Mouse (Mus musculus) heart, embryonic 12.5 days (tissue): ENCODE measurements around the gene Tspan9. TPM values are rescaled to one million over a fixed set of nuclear protein-coding genes. Genes with fewer than 3 reads are reported as not detected.

Experiments
- ATAC-seq: fragments of 200-750 bp; cut with Nextera tagmentation; 2 replicates; pipeline ENCODE4 v1.8.0; 2017; ENCODE audit warnings: moderate TSS enrichment, moderate library complexity; ENCODE audit not compliant: insufficient number of reproducible peaks, low FRiP score
- H3K27ac ChIP-seq: fragments of 300-500 bp; sonication (generic); 2 replicates; pipeline ENCODE4 v1.5.1; 2016; ENCODE audit warnings: mild to moderate bottlenecking, moderate library complexity; ENCODE audit not compliant: poor library complexity, severe bottlenecking
- H3K27me3 ChIP-seq: fragments of 300-500 bp; sonication (generic); replicated peaks from 2 replicates; pipeline ENCODE4 v1.6.1; 2016; ENCODE audit warnings: mild to moderate bottlenecking, moderate library complexity
- H3K36me3 ChIP-seq: fragments of 300-500 bp; sonication (generic); 2 replicates; pipeline ENCODE4 v1.6.1; 2016; ENCODE audit warnings: mild to moderate bottlenecking, moderate library complexity
- H3K4me1 ChIP-seq: fragments of 300-500 bp; sonication (generic); replicated peaks from 2 replicates; pipeline ENCODE4 v1.6.1; 2016; ENCODE audit warnings: mild to moderate bottlenecking
- H3K4me2 ChIP-seq: fragments of 300-500 bp; sonication (generic); 2 replicates; pipeline ENCODE4 v1.6.1; 2016; ENCODE audit warnings: mild to moderate bottlenecking, moderate library complexity
- H3K4me3 ChIP-seq: fragments of 300-500 bp; sonication (generic); 2 replicates; pipeline ENCODE4 v1.5.1; 2016; ENCODE audit warnings: mild to moderate bottlenecking
- H3K9ac ChIP-seq: fragments of 300-500 bp; sonication (generic); 2 replicates; pipeline ENCODE4 v1.6.1; 2016; ENCODE audit warnings: mild to moderate bottlenecking, moderate library complexity
- H3K9me3 ChIP-seq: fragments of 300-500 bp; sonication (generic); replicated peaks from 2 replicates; pipeline ENCODE4 v1.6.1; 2016; ENCODE audit warnings: mild to moderate bottlenecking, moderate library complexity
- WGBS: fragments of 180-500 bp; shearing (Covaris S2); methylation state at CpG from one replicate; pipeline ENCODE4 v1.1.7; 2016; 5-methylcytosine and 5-hydroxymethylcytosine counted together
- polyA plus RNA-seq: library from polyadenylated mRNA; unstranded; fragments of >200 nt; fragmentation: Nextera tagmentation; extraction: Ambion mirVana; gene quantifications from 2 replicates; pipeline ENCODE4 v1.2.1, GENCODE M21; 2016

Gene Tspan9
- polyA plus RNA-seq, 1 experiment from 2014 or later = 172 TPM

- ATAC-seq = peak; percentile 87
- WGBS = 24% methylated on average over 6 of the region's 6 CpGs
- Histone ChIP-seq H3K9ac (0 out of 2 replicates have a peak overlapping the region, but pooled peaks have one; percentile 23), H3K4me1 (peaks cover 71% of the 10 kb centered on the region), H3K9me3 (no peaks in the 10 kb centered on the region), H3K36me3 (no peaks in the 10 kb centered on the region), H3K27ac (peak overlapping the region; percentile 87), H3K4me2 (no peak overlapping the region), H3K4me3 (no peak overlapping the region), H3K27me3 (no peaks in the 10 kb centered on the region)
These were observed 40.9 kb downstream of the Tspan9 start for GRCm38 (mm10) chr6:128102296-128102999.

GRCm38 (mm10) chr6:128099871-128100270 lies 43.5 kb downstream of the Tspan9 start:
- no peaks in the 10 kb centered on the region for H3K9me3 ChIP-seq
- no peaks in the 10 kb centered on the region for H3K36me3 ChIP-seq
- no peak overlapping the region for H3K4me3 ChIP-seq
- H3K27ac ChIP-seq = no peak overlapping the region
- 82% methylated on average over 5 of the region's 5 CpGs for WGBS
- no peak overlapping the region for H3K9ac ChIP-seq
- H3K4me1 ChIP-seq = peaks cover 65% of the 10 kb centered on the region
- H3K27me3 ChIP-seq = no peaks in the 10 kb centered on the region
- no peak overlapping the region for H3K4me2 ChIP-seq
- no peak for ATAC-seq

GRCm38 (mm10) chr6:128099190-128099589 lies 44.2 kb downstream of the Tspan9 start:
- WGBS = 55% methylated on average over 9 of the region's 9 CpGs
- no peak for ATAC-seq
- peak overlapping the region; percentile 49 for H3K27ac ChIP-seq
- no peak overlapping the region for H3K4me2 ChIP-seq
- H3K4me3 ChIP-seq = no peak overlapping the region
- no peaks in the 10 kb centered on the region for H3K9me3 ChIP-seq
- no peaks in the 10 kb centered on the region for H3K27me3 ChIP-seq
- H3K4me1 ChIP-seq = peaks cover 63% of the 10 kb centered on the region
- no peak overlapping the region for H3K9ac ChIP-seq
- H3K36me3 ChIP-seq = no peaks in the 10 kb centered on the region

- Histone ChIP-seq H3K9ac (no peak overlapping the region; the same call in 1 of the 2 replicates), H3K4me1 (peaks cover 66% of the 10 kb centered on the region), H3K27me3 (no peaks in the 10 kb centered on the region), H3K27ac (no peak overlapping the region), H3K4me3 (no peak overlapping the region), H3K4me2 (no peak overlapping the region), H3K36me3 (no peaks in the 10 kb centered on the region), H3K9me3 (no peaks in the 10 kb centered on the region)
- 78% methylated on average over 7 of the region's 7 CpGs for WGBS
- ATAC-seq = no peak
These were observed 46.9 kb downstream of the Tspan9 start for GRCm38 (mm10) chr6:128096521-128096920.

GRCm38 (mm10) chr6:128095906-128096305 lies 47.5 kb downstream of the Tspan9 start:
- no peak overlapping the region for H3K27ac ChIP-seq
- no peaks in the 10 kb centered on the region for H3K36me3 ChIP-seq
- H3K27me3 ChIP-seq = no peaks in the 10 kb centered on the region
- peaks cover 72% of the 10 kb centered on the region for H3K4me1 ChIP-seq
- no peak overlapping the region for H3K4me2 ChIP-seq
- no peak for ATAC-seq
- H3K4me3 ChIP-seq = no peak overlapping the region
- H3K9me3 ChIP-seq = no peaks in the 10 kb centered on the region
- H3K9ac ChIP-seq = no peak overlapping the region
- WGBS = 46% methylated on average over 8 of the region's 8 CpGs

- Histone ChIP-seq H3K36me3 (no peaks in the 10 kb centered on the region), H3K9me3 (no peaks in the 10 kb centered on the region), H3K9ac (no peak overlapping the region), H3K4me3 (no peak overlapping the region), H3K27ac (no peak overlapping the region), H3K4me2 (no peak overlapping the region), H3K4me1 (peaks cover 80% of the 10 kb centered on the region), H3K27me3 (no peaks in the 10 kb centered on the region)
- 92% methylated on average over 10 of the region's 10 CpGs for WGBS
- no peak for ATAC-seq
These were observed 48.3 kb downstream of the Tspan9 start for GRCm38 (mm10) chr6:128095131-128095530.

GRCm38 (mm10) chr6:128093856-128094628 lies 49.4 kb downstream of the Tspan9 start:
- H3K27me3 ChIP-seq = no peaks in the 10 kb centered on the region
- peak overlapping the region; percentile 89; the same call in 1 of the 2 replicates for H3K27ac ChIP-seq
- no peaks in the 10 kb centered on the region for H3K9me3 ChIP-seq
- no peaks in the 10 kb centered on the region for H3K36me3 ChIP-seq
- 82% methylated on average over 15 of the region's 15 CpGs for WGBS
- peaks cover 82% of the 10 kb centered on the region for H3K4me1 ChIP-seq
- H3K4me2 ChIP-seq = no peak overlapping the region
- H3K4me3 ChIP-seq = no peak overlapping the region
- no peak for ATAC-seq
- no peak overlapping the region for H3K9ac ChIP-seq

GRCm38 (mm10) chr6:128092621-128093020 lies 50.8 kb downstream of the Tspan9 start:
- Histone ChIP-seq H3K9ac (no peak overlapping the region), H3K27ac (peak overlapping the region; percentile 89), H3K9me3 (no peaks in the 10 kb centered on the region), H3K27me3 (no peaks in the 10 kb centered on the region), H3K4me3 (no peak overlapping the region), H3K4me1 (peaks cover 92% of the 10 kb centered on the region), H3K36me3 (no peaks in the 10 kb centered on the region), H3K4me2 (no peak overlapping the region)
- 41% methylated on average over 5 of the region's 5 CpGs for WGBS
- no peak for ATAC-seq

GRCm38 (mm10) chr6:128091833-128092166 lies 51.6 kb downstream of the Tspan9 start:
- Histone ChIP-seq H3K36me3 (no peaks in the 10 kb centered on the region), H3K4me3 (no peak overlapping the region), H3K27me3 (no peaks in the 10 kb centered on the region), H3K27ac (peak overlapping the region; percentile 89), H3K9ac (peak overlapping the region; percentile 29; the same call in 1 of the 2 replicates), H3K9me3 (no peaks in the 10 kb centered on the region), H3K4me2 (no peak overlapping the region), H3K4me1 (peaks cover 92% of the 10 kb centered on the region)
- WGBS = 62% methylated on average over 4 of the region's 4 CpGs
- ATAC-seq = no peak

GRCm38 (mm10) chr6:128090985-128091832 lies 52.2 kb downstream of the Tspan9 start:
- Histone ChIP-seq H3K4me3 (no peak overlapping the region), H3K27ac (peak overlapping the region; percentile 89), H3K27me3 (no peaks in the 10 kb centered on the region), H3K9ac (peak overlapping the region; percentile 52), H3K4me2 (no peak overlapping the region), H3K4me1 (peaks cover 93% of the 10 kb centered on the region), H3K9me3 (no peaks in the 10 kb centered on the region), H3K36me3 (no peaks in the 10 kb centered on the region)
- no peak for ATAC-seq
- 24% methylated on average over 6 of the region's 6 CpGs for WGBS
